Mouse (Mus musculus) ES-Bruce4 (cell line): ENCODE measurements around the gene Tcf7l1.

Experiments used
- CTCF ChIP-seq: IDR thresholded peaks from one replicate; pipeline ENCODE4 v1.8.1; 2011; ENCODE audit warnings: low read depth, low read length
- EP300 ChIP-seq: IDR thresholded peaks from 2 replicates; pipeline ENCODE4 v1.6.1; 2011; ENCODE audit warnings: low read depth, low read length; ENCODE audit not compliant: insufficient read depth
- POLR2A ChIP-seq: IDR thresholded peaks from one replicate; pipeline ENCODE4 v1.8.1; 2011; ENCODE audit warnings: low read length; ENCODE audit not compliant: insufficient read depth

DNA sequence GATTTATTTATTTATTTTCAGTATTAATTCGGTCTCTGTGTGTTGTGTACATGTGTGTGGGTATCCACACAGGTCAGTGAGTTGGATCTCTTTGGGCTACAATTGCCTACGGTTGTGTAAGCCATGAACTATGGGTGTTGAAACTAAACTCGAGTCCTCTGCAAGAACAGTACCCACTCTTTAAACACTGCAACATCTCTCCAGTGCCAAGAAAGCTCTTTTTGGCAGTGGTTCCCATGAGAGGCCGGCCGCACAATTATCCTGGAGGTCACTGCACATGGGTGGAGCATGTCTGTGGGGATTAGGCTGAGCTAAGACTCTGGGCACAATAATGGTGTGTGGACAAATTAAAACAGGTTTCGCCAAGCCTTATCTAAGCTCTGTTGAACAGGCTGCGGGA is 135.6 kb downstream of the Tcf7l1 start:
- TF ChIP-seq CTCF (no peak), POLR2A (no peak), EP300 (no peak)
